Mouse (Mus musculus): ENCODE results near the gene Slc46a3.

Slc46a3 gene

GRCm38 (mm10) chr5:147893766-147894454 is 705 bp downstream of the Slc46a3 start:
- DNase-seq = no peak

GRCm38 (mm10) chr5:147893143-147893542 is 1.5 kb downstream of the Slc46a3 start:
- DNase-seq = no peak

GRCm38 (mm10) chr5:147892735-147893134 is 1.9 kb downstream of the Slc46a3 start:
- DNase-seq = no peak

- DNase-seq = no peak
Observed at GRCm38 (mm10) chr5:147888313-147889297, 6.0 kb downstream of the Slc46a3 start.

- no peak for DNase-seq
Observed at GRCm38 (mm10) chr5:147883581-147883980, 11.0 kb downstream of the Slc46a3 start.

GRCm38 (mm10) chr5:147879971-147880682 is 14.5 kb downstream of the Slc46a3 start:
- no peak for DNase-seq

- no peak for DNase-seq
Observed at GRCm38 (mm10) chr5:147877520-147877919, 17.1 kb downstream of the Slc46a3 start.

GRCm38 (mm10) chr5:147875210-147875609 is 19.4 kb downstream of the Slc46a3 start:
- no peak for DNase-seq

GRCm38 (mm10) chr5:147874491-147875065 is 20.0 kb downstream of the Slc46a3 start:
- no peak for DNase-seq

GRCm38 (mm10) chr5:147871091-147871820 is 23.4 kb downstream of the Slc46a3 start:
- DNase-seq = no peak

- no peak for DNase-seq
Observed at GRCm38 (mm10) chr5:147870296-147870695, 24.3 kb downstream of the Slc46a3 start.

GRCm38 (mm10) chr5:147869568-147869967 is 25.0 kb downstream of the Slc46a3 start:
- no peak for DNase-seq

- DNase-seq = no peak
Observed at GRCm38 (mm10) chr5:147868674-147869073, 25.9 kb downstream of the Slc46a3 start.

GRCm38 (mm10) chr5:147860449-147861261 is 34.0 kb downstream of the Slc46a3 start, which contains the start of gene Pomp:
Gene Pomp (plus strand): TSS chr5:147860461.
- DNase-seq = peak; percentile 86

- no peak for DNase-seq
Observed at GRCm38 (mm10) chr5:147860076-147860448, 34.6 kb downstream of the Slc46a3 start.

GRCm38 (mm10) chr5:147850194-147850593 is 44.4 kb downstream of the Slc46a3 start:
- no peak for DNase-seq

GRCm38 (mm10) chr5:147848164-147848863 is 46.3 kb downstream of the Slc46a3 start:
- peak; percentile 87 for DNase-seq

- no peak for DNase-seq
Observed at GRCm38 (mm10) chr5:147847361-147847760, 47.3 kb downstream of the Slc46a3 start.

GRCm38 (mm10) chr5:147845319-147845718 is 49.3 kb downstream of the Slc46a3 start:
- no peak for DNase-seq

GRCm38 (mm10) chr5:147843340-147843739 is 51.3 kb downstream of the Slc46a3 start:
- no peak for DNase-seq
